ENCODE assay signal across 8 mouse cellular contexts in the genomic region with DNA sequence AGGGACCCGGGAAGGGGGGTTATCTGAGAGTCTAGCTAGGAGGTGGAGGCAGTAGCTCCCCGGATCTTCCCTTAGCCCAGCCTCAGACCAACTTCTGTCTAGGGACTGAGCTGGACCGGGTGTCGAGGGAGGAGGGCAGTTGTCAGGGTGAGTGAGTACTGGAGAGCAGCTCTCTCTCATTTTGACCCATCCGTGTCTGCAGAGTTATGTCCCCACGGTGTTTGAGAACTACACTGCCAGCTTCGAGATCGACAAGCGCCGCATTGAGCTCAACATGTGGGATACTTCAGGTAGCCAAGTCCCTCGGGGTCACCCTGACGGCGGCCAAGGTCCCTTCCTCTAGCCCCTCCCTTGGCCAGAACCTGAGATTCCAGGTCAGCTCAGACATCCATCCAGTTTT. TPM values are rescaled to one million over a fixed set of nuclear protein-coding genes. Genes with fewer than 3 reads are reported as not detected.
DNase-seq lines count a peak whose midpoint lies in the region; ATAC-seq lines count a peak whose summit lies in the region.

No protein-coding gene starts in this region.

- no peaks in the 10 kb centered on the region; the same call in 1 of the 2 replicates for H3K27me3 ChIP-seq in lung, embryonic 16.5 days (ENCODE audit: control insufficient read depth, insufficient read depth, low read depth, low read length)
- no peaks in the 10 kb centered on the region for H3K27me3 ChIP-seq in forebrain, embryonic 13.5 days
- H3K27me3 ChIP-seq in limb, embryonic 13.5 days: peaks cover 3% of the 10 kb centered on the region; the same call in 1 of the 2 replicates
- peaks cover 4% of the 10 kb centered on the region; the same call in 1 of the 2 replicates for H3K27me3 ChIP-seq in splenic B cell, adult 2 months (ENCODE audit: control insufficient read depth, insufficient read depth, low read length, poor library complexity, severe bottlenecking)

- H3K36me3 ChIP-seq in lung, embryonic 16.5 days (ENCODE audit: control insufficient read depth, insufficient read depth, low read length): no peaks in the 10 kb centered on the region
- H3K36me3 ChIP-seq in forebrain, embryonic 13.5 days (ENCODE audit: poor library complexity, severe bottlenecking): peaks cover 11% of the 10 kb centered on the region
- no peaks in the 10 kb centered on the region; the same call in 1 of the 2 replicates for H3K36me3 ChIP-seq in limb, embryonic 13.5 days
- no peaks in the 10 kb centered on the region for H3K36me3 ChIP-seq in splenic B cell, adult 2 months (ENCODE audit: control insufficient read depth, insufficient read depth, low read length, poor library complexity, severe bottlenecking)

- no peak overlapping the region for H3K27ac ChIP-seq in lung, embryonic 16.5 days (ENCODE audit: low read length)
- H3K27ac ChIP-seq in forebrain, embryonic 13.5 days: peak overlapping the region; percentile 85
- no peak overlapping the region for H3K27ac ChIP-seq in limb, embryonic 13.5 days

- peak overlapping the region; percentile 98 for H3K4me2 ChIP-seq in lung, embryonic 16.5 days (ENCODE audit: low read depth, low read length)
- peak overlapping the region; percentile 85 for H3K4me2 ChIP-seq in forebrain, embryonic 13.5 days
- peak overlapping the region; percentile 93 for H3K4me2 ChIP-seq in limb, embryonic 13.5 days (replicated peaks)

- no peak for DNase-seq in lung, postnatal 25 days (ENCODE audit: low spot score)
- peak; percentile 16 for DNase-seq in splenic B cell, adult 2 months (ENCODE audit: low read depth, low spot score)
- no peak for DNase-seq in layer of hippocampus, postnatal 10 days (ENCODE audit: low spot score in 2 of 2)
- no peak for DNase-seq in urinary bladder, adult 18-20 months (ENCODE audit: low spot score in 2 of 2)
- DNase-seq in adrenal gland, postnatal 14 days: no peak

- peak overlapping the region; percentile 75 for H3K9ac ChIP-seq in lung, embryonic 16.5 days (ENCODE audit: low read length)
- H3K9ac ChIP-seq in forebrain, embryonic 13.5 days: peak overlapping the region; percentile 88
- peak overlapping the region; percentile 77 for H3K9ac ChIP-seq in limb, embryonic 13.5 days

- 7% methylated on average over 13 of the region's 13 CpGs for WGBS in lung, embryonic 16.5 days
- WGBS in forebrain, embryonic 13.5 days: 4% methylated on average over 13 of the region's 13 CpGs
- whole genome bisulfite sequencing in limb, embryonic 13.5 days: 5% methylated on average over 13 of the region's 13 CpGs

- peaks cover 22% of the 10 kb centered on the region for H3K4me1 ChIP-seq in lung, embryonic 16.5 days (replicated peaks; ENCODE audit: control insufficient read depth, insufficient read depth, low read length)
- H3K4me1 ChIP-seq in forebrain, embryonic 13.5 days: peaks cover 68% of the 10 kb centered on the region
- H3K4me1 ChIP-seq in limb, embryonic 13.5 days: peaks cover 29% of the 10 kb centered on the region

- H3K9me3 ChIP-seq in lung, embryonic 16.5 days (ENCODE audit: control insufficient read depth, low read length): no peaks in the 10 kb centered on the region
- H3K9me3 ChIP-seq in forebrain, embryonic 13.5 days (replicated peaks): no peaks in the 10 kb centered on the region
- no peaks in the 10 kb centered on the region for H3K9me3 ChIP-seq in limb, embryonic 13.5 days

- H3K4me3 ChIP-seq in lung, embryonic 16.5 days (ENCODE audit: low read length): peak overlapping the region; percentile 81
- H3K4me3 ChIP-seq in forebrain, embryonic 13.5 days: peak overlapping the region; percentile 78
- peak overlapping the region; percentile 73 for H3K4me3 ChIP-seq in limb, embryonic 13.5 days

- ATAC-seq in lung, embryonic 16.5 days (ENCODE audit: low read depth): no peak
- no peak for ATAC-seq in forebrain, embryonic 13.5 days
- ATAC-seq in limb, embryonic 13.5 days (ENCODE audit: low FRiP score, low read depth): no peak

RNA-seq across cellular contexts. Expression of a gene that starts 2.7 kb away (rescaled TPM):
- 50.2 and 52.0 TPM in 2 replicates for polyA plus RNA-seq in lung, embryonic 16.5 days (2015; fragmentation: Nextera tagmentation; extraction: Ambion mirVana)
- 61.3 and 67.0 TPM in 2 replicates for polyA plus RNA-seq in forebrain, embryonic 13.5 days (2015; fragmentation: Nextera tagmentation; extraction: Ambion mirVana)
- polyA plus RNA-seq in limb, embryonic 13.5 days (2015; fragmentation: Nextera tagmentation; extraction: Ambion mirVana): 35.7 and 39.7 TPM in 2 replicates
- 10 to 100 TPM; 67.0 to 77.7 TPM for total RNA-seq in layer of hippocampus, postnatal 10 days (2021)
- total RNA-seq in adrenal gland, postnatal 14 days (2021): 74.7 and 95.1 TPM in 2 replicates

RNA-seq across cellular contexts. Expression of a gene that starts 3.9 kb away (rescaled TPM):
- polyA plus RNA-seq in lung, embryonic 16.5 days (2015; fragmentation: Nextera tagmentation; extraction: Ambion mirVana): 6.7 and 7.6 TPM in 2 replicates
- 155 and 197 TPM in 2 replicates for polyA plus RNA-seq in forebrain, embryonic 13.5 days (2015; fragmentation: Nextera tagmentation; extraction: Ambion mirVana)
- 10.0 and 12.0 TPM in 2 replicates for polyA plus RNA-seq in limb, embryonic 13.5 days (2015; fragmentation: Nextera tagmentation; extraction: Ambion mirVana)
- 100 to 1,000 TPM; 166 to 176 TPM for total RNA-seq in layer of hippocampus, postnatal 10 days (2021)
- total RNA-seq in adrenal gland, postnatal 14 days (2021): 8.9 and 9.6 TPM in 2 replicates

RNA-seq across cellular contexts. Expression of a gene that starts 20.5 kb away (rescaled TPM):
- polyA plus RNA-seq in lung, embryonic 16.5 days (2015; fragmentation: Nextera tagmentation; extraction: Ambion mirVana): 27.3 and 29.1 TPM in 2 replicates
- 2.3 and 2.5 TPM in 2 replicates for polyA plus RNA-seq in forebrain, embryonic 13.5 days (2015; fragmentation: Nextera tagmentation; extraction: Ambion mirVana)
- polyA plus RNA-seq in limb, embryonic 13.5 days (2015; fragmentation: Nextera tagmentation; extraction: Ambion mirVana): 8.3 and 9.5 TPM in 2 replicates
- total RNA-seq in layer of hippocampus, postnatal 10 days (2021): 1 to 10 TPM; 2.2 to 2.5 TPM
- total RNA-seq in adrenal gland, postnatal 14 days (2021): 29.0 and 29.6 TPM in 2 replicates

RNA-seq across cellular contexts. Expression of a gene that starts 26.6 kb away (rescaled TPM):
- 273 and 291 TPM in 2 replicates for polyA plus RNA-seq in lung, embryonic 16.5 days (2015; fragmentation: Nextera tagmentation; extraction: Ambion mirVana)
- 338 and 387 TPM in 2 replicates for polyA plus RNA-seq in forebrain, embryonic 13.5 days (2015; fragmentation: Nextera tagmentation; extraction: Ambion mirVana)
- polyA plus RNA-seq in limb, embryonic 13.5 days (2015; fragmentation: Nextera tagmentation; extraction: Ambion mirVana): 328 and 347 TPM in 2 replicates
- 10 to 100 TPM; 66.9 to 67.8 TPM for total RNA-seq in layer of hippocampus, postnatal 10 days (2021)
- total RNA-seq in adrenal gland, postnatal 14 days (2021): 98.3 and 102 TPM in 2 replicates

RNA-seq across cellular contexts. Expression of a gene that starts 43.6 kb away (rescaled TPM):
- polyA plus RNA-seq in lung, embryonic 16.5 days (2015; fragmentation: Nextera tagmentation; extraction: Ambion mirVana): 12.5 and 13.9 TPM in 2 replicates
- 1.2 TPM in 2 replicates for polyA plus RNA-seq in forebrain, embryonic 13.5 days (2015; fragmentation: Nextera tagmentation; extraction: Ambion mirVana)
- polyA plus RNA-seq in limb, embryonic 13.5 days (2015; fragmentation: Nextera tagmentation; extraction: Ambion mirVana): 15.3 and 15.7 TPM in 2 replicates
- 1 to 10 TPM; 1.3 to 1.9 TPM for total RNA-seq in layer of hippocampus, postnatal 10 days (2021)
- 3.2 and 5.3 TPM in 2 replicates for total RNA-seq in adrenal gland, postnatal 14 days (2021)

Comparison
In these comparisons a context has a peak if more than half of its experiments do, and no peak if none do; other contexts are left out.
1. RNA of a gene that starts 3.9 kb away (polyA plus RNA-seq): 155 to 197 TPM in forebrain, embryonic 13.5 days; 10.0 to 12.0 TPM in limb, embryonic 13.5 days and 6.7 to 7.6 TPM in lung, embryonic 16.5 days; every median in the first group is over 10 times any median in the second.
2. Peak in every context shown above with its lines, with median percentiles within 50 percentile points of each other: H3K4me2 ChIP-seq, H3K4me3 ChIP-seq and H3K9ac ChIP-seq.